Mouse (Mus musculus) urinary bladder, adult 2 months (tissue): ENCODE data around the gene Scrn3. TPM values are rescaled to one million over a fixed set of nuclear protein-coding genes. Genes with fewer than 3 reads are reported as not detected.

Source experiments
- DNase-seq: peaks from one replicate; pipeline ENCODE4 v3.0.0; 2022; ENCODE audit warnings: low spot score
- polyA plus RNA-seq: library from polyadenylated mRNA; depleted of rRNA; stranded (reverse); fragments of >200 nt; gene quantifications from 2 replicates; pipeline ENCODE4 v1.2.3, GENCODE M21; 2012; rRNA removed

Scrn3 gene
- polyA plus RNA-seq, 1 experiment = 26.2 TPM

- DNase-seq = no peak
Measured at GRCm38 (mm10) chr2:73385641-73386355, 73.4 kb downstream of the Scrn3 start.

- DNase-seq = peak; percentile 96
Measured at GRCm38 (mm10) chr2:73386356-73387046, 74.1 kb downstream of the Scrn3 start, which contains the start of gene Gpr155. Gpr155 (minus strand) TSS chr2:73386572.

Other genes starting within 250 kb of the Scrn3 start
- 36.2 and 37.9 TPM in 2 replicates for gene Ola1, start 93.7 kb upstream of the Scrn3 start, polyA plus RNA-seq
- gene Sp9, start 40.7 kb upstream of the Scrn3 start, polyA plus RNA-seq = not detected in 2 replicates
- gene Cir1, start 100 bp downstream of the Scrn3 start, polyA plus RNA-seq = 21.7 and 23.4 TPM in 2 replicates
- gene Gpr155, start 74.0 kb downstream of the Scrn3 start, polyA plus RNA-seq = 3.9 and 5.5 TPM in 2 replicates
- gene Wipf1, start 217.1 kb downstream of the Scrn3 start, polyA plus RNA-seq = 10.2 and 17.4 TPM in 2 replicates